Mouse (Mus musculus) heart, embryonic 10.5 days (tissue): ENCODE measurements around the gene Cd274. TPM values are rescaled to one million over a fixed set of nuclear protein-coding genes. Genes with fewer than 3 reads are reported as not detected.
A peak's percentile ranks its signal among the peaks of the same experiment; 100 is the strongest.

Experiments used
- DNase-seq: peaks from one replicate; pipeline ENCODE4 v3.0.0-alpha.2; 2017; ENCODE audit warnings: low spot score
- H3K27ac ChIP-seq: fragments of 300-500 bp; sonication (generic); 2 replicates; pipeline ENCODE4 v1.5.1; 2016; ENCODE audit warnings: mild to moderate bottlenecking
- H3K27me3 ChIP-seq: fragments of 300-500 bp; sonication (generic); 2 replicates; pipeline ENCODE4 v1.6.1; 2016; ENCODE audit warnings: mild to moderate bottlenecking; ENCODE audit not compliant: poor library complexity, insufficient read depth, severe bottlenecking
- H3K36me3 ChIP-seq: fragments of 300-500 bp; sonication (generic); 2 replicates; pipeline ENCODE4 v1.6.1; 2016; ENCODE audit warnings: mild to moderate bottlenecking, moderate library complexity
- H3K4me1 ChIP-seq: fragments of 300-500 bp; sonication (generic); 2 replicates; pipeline ENCODE4 v1.6.1; 2016; ENCODE audit warnings: mild to moderate bottlenecking
- H3K4me3 ChIP-seq: fragments of 300-500 bp; sonication (generic); 2 replicates; pipeline ENCODE4 v1.5.1; 2016; ENCODE audit warnings: mild to moderate bottlenecking, moderate library complexity
- H3K9me3 ChIP-seq: fragments of 300-500 bp; sonication (generic); 2 replicates; pipeline ENCODE4 v1.6.1; 2016; ENCODE audit warnings: mild to moderate bottlenecking, moderate library complexity
- WGBS: fragments of 180-500 bp; shearing (Covaris S2); methylation state at CpG from one replicate; pipeline ENCODE4 v1.1.7; 2016; 5-methylcytosine and 5-hydroxymethylcytosine counted together
- polyA plus RNA-seq: library from polyadenylated mRNA; unstranded; fragments of >200 nt; fragmentation: Nextera tagmentation; extraction: Ambion mirVana; gene quantifications from 2 replicates; pipeline ENCODE4 v1.2.1, GENCODE M21; 2016

The Cd274 gene
- 0.39 and 0.41 TPM in 2 replicates for polyA plus RNA-seq

DNA sequence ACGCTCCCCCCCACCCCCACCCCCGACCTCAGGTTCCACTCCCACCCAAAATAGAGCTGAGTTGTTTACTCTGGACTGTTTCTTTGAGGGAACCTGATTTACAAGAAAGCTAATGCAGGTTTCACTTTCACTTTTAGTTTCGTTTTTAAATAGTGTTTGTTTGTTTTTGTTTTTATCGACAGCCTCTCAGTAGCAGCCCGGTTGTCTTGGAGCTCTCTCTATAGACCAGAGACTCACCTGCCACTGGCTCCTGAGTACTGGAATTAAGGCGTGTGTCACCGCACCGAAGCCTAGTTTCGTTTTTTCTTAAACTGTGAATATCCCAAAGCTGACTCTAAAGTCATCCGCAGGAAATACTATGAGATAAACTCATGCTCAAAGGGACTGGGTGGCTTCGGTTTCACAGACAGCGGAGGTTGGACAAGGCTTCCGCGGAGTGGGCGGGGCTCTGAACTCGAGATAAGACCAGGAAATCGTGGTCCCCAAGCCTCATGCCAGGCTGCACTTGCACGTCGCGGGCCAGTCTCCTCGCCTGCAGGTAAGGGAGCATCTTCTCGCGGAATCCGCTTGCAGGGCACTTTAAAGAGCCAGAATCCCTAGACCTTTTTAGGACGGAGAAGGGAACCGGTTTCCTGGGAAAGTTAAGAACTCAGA lies at the start of gene Cd274, which contains the start of gene Plgrkt:
Cd274 (plus strand) TSS at position 487 of the 654 bp plus-strand sequence.
Plgrkt (minus strand) TSS at position 422 of the 654 bp plus-strand sequence.
- no peaks in the 10 kb centered on the region for H3K36me3 ChIP-seq
- no peaks in the 10 kb centered on the region for H3K9me3 ChIP-seq
- peak within 1 kb of the TSS; percentile 65 for H3K4me3 ChIP-seq
- H3K27me3 ChIP-seq, result no peaks in the 10 kb centered on the region
- WGBS, result 1% methylated on average over 26 of the region's 26 CpGs
- 0 out of 2 replicates have a peak, but pooled peaks cover 4% of the 10 kb centered on the region for H3K4me1 ChIP-seq
- peak within 1 kb of the TSS; percentile 48; the same call in 1 of the 2 replicates for H3K27ac ChIP-seq
- peak; percentile 92 for DNase-seq

DNA sequence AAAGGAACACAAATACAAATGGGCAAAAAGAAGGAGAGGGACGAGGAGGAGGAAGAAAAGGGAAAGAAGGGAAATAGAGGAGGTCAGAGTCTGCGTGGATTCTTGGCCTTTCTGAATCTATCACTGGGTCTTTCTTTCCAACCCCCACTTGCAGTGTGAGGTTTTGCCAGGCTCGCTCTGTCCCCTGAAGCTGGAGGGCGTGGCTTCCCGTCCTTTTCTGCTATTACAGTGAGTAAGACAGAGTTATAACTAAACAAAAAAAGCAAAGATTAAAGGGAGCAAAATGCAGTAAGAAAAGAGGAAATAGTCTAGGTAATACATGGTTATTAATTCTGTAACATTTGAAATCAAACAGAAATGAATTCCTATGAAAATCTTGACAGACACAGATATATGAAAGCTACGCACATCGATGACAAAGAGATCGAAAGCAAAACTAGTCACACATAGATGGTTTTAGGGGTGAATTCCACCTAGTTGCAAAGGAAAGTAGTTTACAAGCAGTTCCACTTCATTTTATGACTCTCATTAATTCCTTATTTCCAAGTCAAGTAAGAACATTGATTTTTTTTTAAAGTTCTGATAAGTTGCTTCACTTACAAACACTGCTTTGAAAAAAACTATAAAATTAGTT lies 43.7 kb upstream of the Cd274 start:
- H3K9me3 ChIP-seq, result no peaks in the 10 kb centered on the region
- WGBS, result 73% methylated on average over 8 of the region's 8 CpGs
- H3K27ac ChIP-seq, result no peak overlapping the region
- no peak for DNase-seq
- H3K36me3 ChIP-seq, result no peaks in the 10 kb centered on the region
- H3K4me3 ChIP-seq, result no peak overlapping the region
- 0 out of 2 replicates have a peak, but pooled peaks cover 4% of the 10 kb centered on the region for H3K4me1 ChIP-seq
- H3K27me3 ChIP-seq, result 0 out of 2 replicates have a peak, but pooled peaks cover 4% of the 10 kb centered on the region

DNA sequence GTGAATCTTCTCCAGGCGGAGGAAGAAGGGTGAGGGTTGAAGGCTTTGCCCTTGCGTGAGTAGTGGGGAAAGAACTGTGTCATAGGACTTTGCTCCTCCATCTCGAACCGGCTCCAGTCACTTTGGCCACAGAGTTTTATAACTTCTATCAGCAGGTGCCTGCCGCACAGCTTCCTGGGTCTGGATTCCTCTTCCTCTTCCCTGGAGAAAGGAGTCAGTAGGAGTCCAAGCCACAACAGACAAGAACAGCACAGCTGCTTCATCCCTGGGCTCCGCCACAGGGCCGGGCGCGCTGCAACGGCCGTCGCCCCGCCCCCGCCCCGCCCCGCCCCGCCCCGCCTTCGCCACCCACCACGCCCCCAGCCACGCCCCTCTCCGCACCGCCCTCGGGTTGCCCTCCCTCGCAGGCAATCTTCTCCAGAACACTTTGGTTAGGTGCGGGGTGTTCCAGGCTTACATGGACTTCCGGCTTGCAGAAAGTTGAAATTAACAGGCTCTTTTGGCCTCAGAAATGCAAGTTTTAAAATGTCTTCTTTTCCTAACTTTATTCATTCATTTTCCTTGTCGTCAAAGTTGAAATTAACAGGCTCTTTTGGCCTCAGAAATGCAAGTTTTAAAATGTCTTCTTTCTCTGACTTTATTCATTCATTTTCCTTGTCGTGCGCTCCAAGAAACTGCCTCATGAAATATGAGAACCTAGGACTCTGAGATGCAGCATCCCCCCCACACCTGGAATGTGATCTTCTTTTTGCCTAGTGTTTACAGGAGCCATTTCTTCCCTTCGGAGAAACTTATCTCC lies 42.0 kb upstream of the Cd274 start, which contains the start of gene Insl6:
Insl6 (minus strand) TSS at position 304 of the 799 bp plus-strand sequence.
- whole genome bisulfite sequencing, result 5% methylated on average over 29 of the region's 31 CpGs
- DNase-seq, result peak; percentile 93
- Histone ChIP-seq H3K4me3 (peak within 1 kb of the TSS; percentile 55), H3K27ac (peak within 1 kb of the TSS; percentile 62), H3K27me3 (0 out of 2 replicates have a peak, but pooled peaks cover 4% of the 10 kb centered on the region), H3K4me1 (0 out of 2 replicates have a peak, but pooled peaks cover 4% of the 10 kb centered on the region), H3K36me3 (no peaks in the 10 kb centered on the region), H3K9me3 (no peaks in the 10 kb centered on the region)

DNA sequence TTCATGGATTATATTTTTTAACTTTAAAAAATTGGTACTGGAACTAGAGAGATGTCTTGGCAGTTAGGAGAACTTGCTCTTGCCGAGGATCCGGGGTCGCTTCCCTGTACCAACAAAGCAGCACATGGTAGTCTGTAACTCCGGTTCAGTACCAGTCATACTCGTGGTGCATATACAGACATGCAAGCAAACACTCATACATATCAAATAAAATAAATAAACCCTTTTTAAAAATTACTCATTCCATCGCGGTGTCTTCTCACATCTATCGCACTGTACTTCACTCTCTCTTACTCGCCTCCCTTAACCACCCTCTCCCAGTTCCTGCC lies 41.4 kb upstream of the Cd274 start:
- H3K27me3 ChIP-seq, result 0 out of 2 replicates have a peak, but pooled peaks cover 4% of the 10 kb centered on the region
- no peaks in the 10 kb centered on the region for H3K36me3 ChIP-seq
- no peak for DNase-seq
- peak overlapping the region; percentile 55 for H3K4me3 ChIP-seq
- 61% methylated on average over 9 of the region's 9 CpGs for WGBS
- H3K4me1 ChIP-seq, result 0 out of 2 replicates have a peak, but pooled peaks cover 4% of the 10 kb centered on the region
- peak overlapping the region; percentile 62; the same call in 1 of the 2 replicates for H3K27ac ChIP-seq
- H3K9me3 ChIP-seq, result no peaks in the 10 kb centered on the region

DNA sequence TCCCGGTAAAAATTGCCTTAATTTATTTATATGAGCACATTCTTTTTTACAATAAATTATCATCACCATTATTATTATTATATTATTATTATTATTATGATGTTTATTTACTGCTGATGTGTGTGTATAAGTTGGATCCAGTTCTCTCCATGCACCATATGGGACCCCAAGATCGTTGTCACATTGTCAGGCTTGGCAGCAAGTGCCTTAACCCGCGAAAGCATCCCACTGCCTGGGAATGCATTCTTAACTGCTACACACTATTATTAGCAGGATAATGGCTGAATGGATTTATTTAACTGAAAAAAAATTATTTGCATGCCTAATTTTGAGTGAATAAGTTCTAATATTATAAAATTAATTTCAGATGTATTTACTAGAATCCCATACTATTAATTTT lies 40.9 kb upstream of the Cd274 start:
- no peak overlapping the region for H3K4me3 ChIP-seq
- 0 out of 2 replicates have a peak, but pooled peaks cover 4% of the 10 kb centered on the region for H3K4me1 ChIP-seq
- H3K9me3 ChIP-seq, result no peaks in the 10 kb centered on the region
- H3K36me3 ChIP-seq, result no peaks in the 10 kb centered on the region
- no peak for DNase-seq
- H3K27ac ChIP-seq, result no peak overlapping the region
- H3K27me3 ChIP-seq, result 0 out of 2 replicates have a peak, but pooled peaks cover 4% of the 10 kb centered on the region
- WGBS, result 84% methylated on average over 4 of the region's 4 CpGs

DNA sequence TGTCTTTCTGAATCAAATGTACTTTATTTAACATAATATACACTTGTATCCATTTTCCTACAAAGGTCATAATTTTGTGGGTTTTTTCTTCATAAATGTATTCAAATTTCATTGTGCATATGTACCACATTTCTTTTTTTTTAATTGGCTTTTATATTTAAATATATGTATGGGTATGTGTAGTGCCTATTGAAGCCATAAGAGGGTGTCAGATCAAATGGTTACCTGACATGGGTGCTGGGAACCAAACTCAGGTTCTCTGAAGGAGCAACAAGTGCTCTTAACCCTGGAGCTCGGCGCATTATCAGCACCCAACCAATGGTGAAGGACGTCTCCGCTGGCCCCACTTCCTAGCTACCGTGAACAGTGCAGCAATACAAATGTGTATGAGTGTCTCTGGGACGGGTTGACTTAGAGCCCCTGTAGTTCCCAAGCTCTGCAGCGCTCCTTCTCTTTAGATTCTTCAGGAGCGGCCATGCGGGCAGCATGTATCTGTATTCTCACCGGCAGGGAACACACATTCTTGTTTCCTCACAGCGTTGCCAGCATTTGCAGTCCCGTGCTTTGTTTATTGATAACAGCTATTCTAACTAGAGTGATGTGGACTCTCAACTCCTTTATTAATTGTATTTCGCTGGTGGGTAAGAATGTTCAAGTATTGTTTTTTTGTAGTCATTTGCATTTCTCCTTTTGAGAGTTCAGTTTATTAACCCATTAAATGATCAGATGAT lies 40.3 kb upstream of the Cd274 start:
- Histone ChIP-seq H3K4me1 (0 out of 2 replicates have a peak, but pooled peaks cover 4% of the 10 kb centered on the region), H3K9me3 (no peaks in the 10 kb centered on the region), H3K27ac (no peak overlapping the region), H3K36me3 (no peaks in the 10 kb centered on the region), H3K27me3 (0 out of 2 replicates have a peak, but pooled peaks cover 4% of the 10 kb centered on the region), H3K4me3 (no peak overlapping the region)
- DNase-seq, result no peak
- 74% methylated on average over 13 of the region's 13 CpGs for WGBS

DNA sequence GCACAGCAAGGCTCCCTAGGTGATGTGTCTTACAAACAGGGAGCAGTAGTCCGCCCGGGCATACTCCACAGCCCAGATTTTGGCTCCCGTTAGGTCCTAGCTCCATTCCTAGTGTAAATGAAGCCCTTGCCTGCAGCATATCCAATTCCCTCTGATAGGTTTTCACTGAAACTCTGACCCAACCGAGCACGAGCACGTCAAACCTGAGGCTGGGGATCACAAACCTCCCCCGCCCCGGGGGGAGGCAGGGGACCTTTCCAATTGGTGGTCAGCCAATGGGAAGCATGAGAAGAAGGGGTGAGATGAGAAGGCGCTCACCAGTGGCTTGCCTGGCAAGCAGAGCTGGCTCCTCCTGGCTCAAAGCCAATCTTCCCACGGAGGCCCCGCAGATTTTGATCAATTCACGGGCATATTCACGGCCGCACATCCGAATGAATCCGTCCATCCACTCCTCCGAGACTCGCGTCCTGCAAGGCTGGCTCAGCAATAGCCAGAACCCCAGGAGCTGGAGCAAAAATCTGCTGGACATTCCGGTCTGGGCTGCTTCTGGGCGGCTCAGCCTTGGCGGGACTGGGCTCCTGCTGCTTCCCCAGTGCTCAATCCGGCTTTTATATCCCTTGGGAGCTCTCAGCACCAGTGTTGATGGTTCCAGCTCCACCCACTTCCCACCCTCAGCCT lies 33.0 kb upstream of the Cd274 start, which contains the start of gene Rln1:
Rln1 (minus strand) TSS at position 603 of the 678 bp plus-strand sequence.
- DNase-seq, result peak; percentile 86
- Histone ChIP-seq H3K27ac (peak within 1 kb of the TSS; percentile 73), H3K27me3 (peaks cover 3% of the 10 kb centered on the region; the same call in 1 of the 2 replicates), H3K4me1 (peaks cover 8% of the 10 kb centered on the region), H3K9me3 (no peaks in the 10 kb centered on the region), H3K36me3 (no peaks in the 10 kb centered on the region), H3K4me3 (peak within 1 kb of the TSS; percentile 62)
- WGBS, result 3% methylated on average over 23 of the region's 23 CpGs

DNA sequence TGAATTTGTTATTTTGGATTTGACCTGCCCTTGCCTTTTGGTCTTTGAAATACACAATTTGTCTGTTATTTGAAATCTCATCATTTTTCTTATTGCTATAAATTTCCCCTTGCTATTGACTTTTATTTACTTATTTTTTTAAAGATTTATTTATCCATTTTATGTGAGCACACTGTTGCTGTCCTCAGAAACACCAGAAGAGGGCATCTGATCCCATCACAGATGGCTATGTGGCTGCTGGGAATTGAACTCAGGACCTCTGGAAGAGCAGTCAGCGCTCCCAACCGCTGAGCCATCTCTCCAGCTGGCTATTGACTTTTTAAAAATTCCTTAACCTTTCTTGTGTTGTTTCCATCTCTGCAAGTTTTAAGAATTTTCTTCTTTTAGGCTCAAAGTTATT lies 30.6 kb upstream of the Cd274 start:
- Histone ChIP-seq H3K4me1 (peaks cover 8% of the 10 kb centered on the region), H3K4me3 (no peak overlapping the region), H3K36me3 (no peaks in the 10 kb centered on the region), H3K27me3 (peaks cover 3% of the 10 kb centered on the region; the same call in 1 of the 2 replicates), H3K27ac (no peak overlapping the region), H3K9me3 (no peaks in the 10 kb centered on the region)
- DNase-seq, result no peak
- 74% methylated on average over 2 of the region's 2 CpGs for WGBS

DNA sequence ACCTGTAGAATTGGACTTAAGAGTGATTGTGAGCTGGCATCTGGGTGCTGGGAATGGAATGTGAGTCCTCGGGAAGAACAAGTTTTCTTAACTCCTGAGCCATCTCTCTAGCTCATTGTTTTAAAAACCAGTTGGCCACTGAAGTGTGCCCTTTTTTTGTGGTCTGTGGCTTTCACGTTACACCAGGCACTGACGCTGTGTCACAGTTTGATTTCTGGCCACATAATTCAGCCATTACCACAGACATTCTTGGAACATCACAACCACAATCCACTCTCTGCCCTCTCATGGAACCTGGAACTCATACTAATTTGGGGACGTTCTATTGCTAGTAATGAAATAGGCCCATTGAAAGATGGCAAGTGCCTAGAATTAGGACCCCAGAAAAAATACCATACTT lies 26.2 kb upstream of the Cd274 start:
- no peak for DNase-seq
- H3K9me3 ChIP-seq, result no peaks in the 10 kb centered on the region
- 81% methylated on average over 4 of the region's 4 CpGs for WGBS

DNA sequence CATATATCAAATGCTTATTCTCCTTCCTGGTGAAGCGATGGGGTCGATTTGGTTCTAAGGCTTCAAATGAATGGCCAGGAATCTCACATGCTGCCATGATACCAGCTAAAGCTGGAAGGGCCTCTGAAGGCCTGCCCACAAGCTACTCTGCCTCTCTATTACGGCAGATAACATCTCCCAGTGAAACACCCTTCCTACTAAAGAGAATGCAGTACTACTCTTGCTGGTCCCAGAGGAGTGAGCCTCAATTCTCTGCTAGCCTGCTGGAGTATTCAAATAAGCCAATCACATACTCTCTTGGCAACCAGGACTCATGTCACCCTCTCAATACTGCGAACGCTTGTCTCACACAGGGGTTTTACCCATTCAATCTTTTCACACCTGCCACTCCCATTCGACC lies 25.0 kb upstream of the Cd274 start:
- no peaks in the 10 kb centered on the region for H3K27me3 ChIP-seq
- no peaks in the 10 kb centered on the region for H3K36me3 ChIP-seq
- WGBS, result 71% methylated on average over 6 of the region's 6 CpGs
- no peaks in the 10 kb centered on the region for H3K4me1 ChIP-seq
- no peak overlapping the region for H3K27ac ChIP-seq
- no peak for DNase-seq
- no peaks in the 10 kb centered on the region for H3K9me3 ChIP-seq
- H3K4me3 ChIP-seq, result no peak overlapping the region

More for the DNA sequence above, 26.2 kb upstream of the Cd274 start:
- Histone ChIP-seq H3K4me1 (no peaks in the 10 kb centered on the region), H3K36me3 (no peaks in the 10 kb centered on the region), H3K27me3 (no peaks in the 10 kb centered on the region), H3K4me3 (no peak overlapping the region), H3K27ac (no peak overlapping the region)

DNA sequence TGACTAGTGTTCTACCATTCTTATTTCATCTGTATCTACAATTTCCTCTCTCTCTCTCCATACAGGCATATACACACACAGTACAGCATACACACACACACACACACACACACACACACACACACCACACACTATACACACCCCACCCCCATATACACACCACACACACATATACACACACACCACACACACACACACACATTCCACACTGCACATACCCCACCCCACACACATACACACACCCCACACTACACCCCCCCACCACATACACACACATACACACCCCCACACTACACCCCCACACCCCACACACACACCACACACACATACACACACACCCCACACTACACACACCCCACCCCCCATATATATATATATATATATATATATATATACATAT lies 22.4 kb upstream of the Cd274 start:
- peaks cover 1% of the 10 kb centered on the region; the same call in 1 of the 2 replicates for H3K36me3 ChIP-seq
- no peaks in the 10 kb centered on the region for H3K4me1 ChIP-seq
- H3K4me3 ChIP-seq, result no peak overlapping the region
- no peak overlapping the region for H3K27ac ChIP-seq
- DNase-seq, result no peak
- no peaks in the 10 kb centered on the region for H3K9me3 ChIP-seq
- no peaks in the 10 kb centered on the region for H3K27me3 ChIP-seq
